ENCODE assay signal across 20 mouse cellular contexts in the genomic region with DNA sequence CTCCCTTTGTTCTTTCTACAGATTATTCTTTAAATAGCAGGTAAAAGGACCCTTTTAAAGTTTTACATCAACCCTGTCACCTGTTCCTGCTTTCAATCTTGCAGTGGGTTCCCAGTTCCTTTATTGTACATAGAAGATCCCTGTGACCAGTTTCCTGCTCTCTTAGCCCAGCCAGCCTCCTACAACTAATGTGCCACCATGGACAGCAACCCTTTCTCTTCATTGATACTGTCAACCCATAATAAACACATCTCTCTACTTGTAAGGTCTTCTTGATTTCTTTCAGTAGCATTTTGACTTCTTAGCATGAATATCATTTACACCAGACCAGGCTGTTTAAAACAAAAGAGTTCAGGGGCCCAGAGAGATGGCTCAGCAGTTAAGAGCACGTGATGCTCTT.
A peak's percentile ranks its signal among the peaks of the same experiment; 100 is the strongest.
DNase-seq lines count a peak whose midpoint lies in the region; ATAC-seq and TF ChIP-seq lines count a peak whose summit lies in the region.
"Had no signal": no experiment of that assay in that cellular context is flagged by ENCODE, and none has a peak within 500 bp of the region (broad histone marks: within the 10 kb centered on the region; RNA-seq: fewer than 3 reads in every experiment).

No protein-coding gene starts in this region.

- no peaks in the 10 kb centered on the region for H3K36me3 ChIP-seq in lung, embryonic 14.5 days (ENCODE audit: insufficient read depth)
- no peaks in the 10 kb centered on the region for H3K36me3 ChIP-seq in MEL (ENCODE audit: control insufficient read depth in 1 of 2, insufficient read depth in 2 of 2, low read length in 2 of 2)
- H3K36me3 ChIP-seq in myocyte (ENCODE audit: control insufficient read depth, insufficient read depth), result no peaks in the 10 kb centered on the region
- H3K36me3 ChIP-seq: embryonic facial prominence, embryonic 15.5 days; forebrain, embryonic 15.5 days; heart, embryonic 12.5 days; hindbrain, embryonic 10.5 days had no signal

- H3K9ac ChIP-seq in lung, embryonic 14.5 days, result no peak overlapping the region
- no peak overlapping the region for H3K9ac ChIP-seq in MEL (ENCODE audit: control insufficient read depth, low read depth, low read length, poor library complexity, severe bottlenecking)
- H3K9ac ChIP-seq: embryonic facial prominence, embryonic 15.5 days; forebrain, embryonic 15.5 days; heart, embryonic 12.5 days; hindbrain, embryonic 14.5 days had no signal

- TF ChIP-seq RAD21 in MEL (IDR thresholded peaks at IDR 0.05; ENCODE audit: low read depth, low read length), result no peak

- peak; percentile 28 for DNase-seq in lung, embryonic 14.5 days
- no peak for DNase-seq in lung, postnatal 10 days
- peak; percentile 72 for DNase-seq in MEL (ENCODE audit: low read depth, low spot score)
- peak; percentile 18 for DNase-seq in embryo, embryonic 10.5 days (ENCODE audit: low spot score)
- no peak for DNase-seq in gastrocnemius, postnatal 36 days
- no peak for DNase-seq in frontal cortex, postnatal 25 days (ENCODE audit: low spot score in 2 of 2)
- DNase-seq: adrenal gland, postnatal 14 days; cerebellum, adult 11-12 months; cerebellum, adult 9-10 months; cerebellum, postnatal 25 days; gastrocnemius, postnatal 14 days had no signal

- TF ChIP-seq EP300 in MEL (IDR thresholded peaks at IDR 0.05; ENCODE audit: low read depth in 1 of 2, low read length in 2 of 2), result no peak

- H3K27me3 ChIP-seq in lung, embryonic 14.5 days (ENCODE audit: insufficient read depth, low read length), result no peaks in the 10 kb centered on the region
- peaks cover 0 to 2% of the 10 kb centered on the region in 2 experiments; a peak in 2 of 4 replicates for H3K27me3 ChIP-seq in MEL (ENCODE audit: control insufficient read depth in 1 of 2, insufficient read depth in 2 of 2, low read length in 2 of 2)
- H3K27me3 ChIP-seq in myocyte (ENCODE audit: control insufficient read depth, insufficient read depth, insufficient read length), result no peaks in the 10 kb centered on the region
- H3K27me3 ChIP-seq: embryonic facial prominence, embryonic 15.5 days; forebrain, embryonic 15.5 days; heart, embryonic 12.5 days had no signal

- TF ChIP-seq POLR2A in MEL (IDR thresholded peaks at IDR 0.05; ENCODE audit: control insufficient read depth in 1 of 2, insufficient read depth in 1 of 2, low read depth in 1 of 2, low read length in 2 of 2, poor library complexity in 1 of 2) (no peak), myocyte (IDR thresholded peaks at IDR 0.05; ENCODE audit: insufficient read length, low read depth) (no peak)

- WGBS in lung, embryonic 14.5 days, result 64% methylated on average over 1 of the region's 1 CpGs

- H3K4me2 ChIP-seq in lung, embryonic 14.5 days, result no peak overlapping the region
- no peak overlapping the region for H3K4me2 ChIP-seq in myocyte (ENCODE audit: low read depth)
- H3K4me2 ChIP-seq: embryonic facial prominence, embryonic 15.5 days; forebrain, embryonic 15.5 days; heart, embryonic 12.5 days; hindbrain, embryonic 14.5 days had no signal

- H3K79me2 ChIP-seq in MEL (ENCODE audit: control insufficient read depth, insufficient read depth, low read length, poor library complexity), result no peaks in the 10 kb centered on the region
- H3K79me2 ChIP-seq in myocyte (ENCODE audit: control insufficient read depth, insufficient read depth), result no peaks in the 10 kb centered on the region

- TF ChIP-seq CTCF in lung, embryonic 14.5 days (IDR thresholded peaks at IDR 0.05; ENCODE audit: low read depth), result no peak
- TF ChIP-seq CTCF in MEL (IDR thresholded peaks at IDR 0.05 in 2 of 3, conservative IDR thresholded peaks at IDR 0.05 in 1 of 3; ENCODE audit: control insufficient read depth in 1 of 3, insufficient read depth in 1 of 3, low read depth in 2 of 3, low read length in 3 of 3, poor library complexity in 1 of 3, severe bottlenecking in 1 of 3), result no peak

- no peaks in the 10 kb centered on the region for H3K4me1 ChIP-seq in lung, embryonic 14.5 days (ENCODE audit: insufficient read depth)
- H3K4me1 ChIP-seq in MEL (ENCODE audit: control insufficient read depth in 1 of 2, insufficient read depth in 2 of 2, low read length in 2 of 2), result no peaks in the 10 kb centered on the region
- H3K4me1 ChIP-seq: embryonic facial prominence, embryonic 15.5 days; forebrain, embryonic 15.5 days; heart, embryonic 12.5 days; hindbrain, embryonic 10.5 days had no signal

- no peaks in the 10 kb centered on the region for H3K9me3 ChIP-seq in lung, embryonic 14.5 days (ENCODE audit: low read depth, low read length)
- no peaks in the 10 kb centered on the region for H3K9me3 ChIP-seq in MEL (replicated peaks; ENCODE audit: insufficient read depth, low read length)
- H3K9me3 ChIP-seq: embryonic facial prominence, embryonic 15.5 days; forebrain, embryonic 15.5 days; hindbrain, embryonic 10.5 days had no signal

- H3K4me3 ChIP-seq in lung, embryonic 14.5 days (ENCODE audit: low read depth, low read length), result no peak overlapping the region
- H3K4me3 ChIP-seq in MEL (ENCODE audit: control insufficient read depth in 1 of 2, insufficient read depth in 1 of 2, low read depth in 2 of 2, low read length in 2 of 2) (no peak overlapping the region), myocyte (no peak overlapping the region)
- H3K4me3 ChIP-seq: embryonic facial prominence, embryonic 15.5 days; erythroblast, embryonic 14.5 days; forebrain, embryonic 15.5 days; heart, embryonic 12.5 days; hindbrain, embryonic 10.5 days had no signal

- intact Hi-C loops in gastrocnemius, postnatal 36 days (cut with DNase I), result no loop called here

- no peak overlapping the region for H3ac ChIP-seq in myocyte (ENCODE audit: control insufficient read depth, insufficient read length)

- H3K27ac ChIP-seq in lung, embryonic 14.5 days (ENCODE audit: low read depth), result no peak overlapping the region
- H3K27ac ChIP-seq in MEL (ENCODE audit: control insufficient read depth, low read depth, low read length), result no peak overlapping the region
- H3K27ac ChIP-seq: embryonic facial prominence, embryonic 15.5 days; forebrain, embryonic 15.5 days; hindbrain, embryonic 10.5 days; hindbrain, embryonic 14.5 days had no signal

- no peak for ATAC-seq in lung, embryonic 14.5 days (ENCODE audit: insufficient read depth)
- no peak for ATAC-seq in activated CD4-positive, CD25-positive, alpha-beta regulatory T cell, adult 4 months
- ATAC-seq: forebrain, embryonic 15.5 days; intestine, embryonic 16.5 days had no signal

TF ChIP-seq in MEL, 35 proteins besides CTCF, POLR2A, EP300 and RAD21:
- TF ChIP-seq SIN3A (IDR thresholded peaks at IDR 0.05; ENCODE audit: low read length), result 0 out of 2 replicates have a peak, but pooled peaks have one; percentile 56
- TF ChIP-seq TCF12 (IDR thresholded peaks at IDR 0.05; ENCODE audit: low read depth, low read length), result no peak
- no peak for TF ChIP-seq MAZ (IDR thresholded peaks at IDR 0.05; ENCODE audit: low read depth, low read length)
- no peak for TF ChIP-seq NRF1 (IDR thresholded peaks at IDR 0.05; ENCODE audit: insufficient read depth, low read depth, low read length, poor library complexity, severe bottlenecking)
- TF ChIP-seq UBTF (IDR thresholded peaks at IDR 0.05; ENCODE audit: borderline replicate concordance, insufficient read depth, low read depth, low read length), result no peak
- 0 out of 2 replicates have a peak, but pooled peaks have one; percentile 34 for TF ChIP-seq MXI1 (IDR thresholded peaks at IDR 0.05; ENCODE audit: low read depth, low read length)
- 0 out of 2 replicates have a peak, but pooled peaks have one; percentile 25 for TF ChIP-seq HCFC1 (IDR thresholded peaks at IDR 0.05; ENCODE audit: low read depth, low read length)
- peak; percentile 42; the same call in 1 of the 2 replicates for TF ChIP-seq MAX (IDR thresholded peaks at IDR 0.05; ENCODE audit: low read length)

TF ChIP-seq in myocyte, 11 proteins besides CTCF, POLR2A, EP300 and RAD21:
- TF ChIP-seq USF1 (IDR thresholded peaks at IDR 0.05; ENCODE audit: low read depth), result no peak
- TF ChIP-seq REST (IDR thresholded peaks at IDR 0.05; ENCODE audit: insufficient read depth, insufficient read length), result peak; percentile 56
TF ChIP-seq in myocyte: peak in this region for 1.

Comparison
In these comparisons a context has a peak if more than half of its experiments do, and no peak if none do; other contexts are left out.
1. DNase-seq: peak in lung, embryonic 14.5 days (single experiment), MEL (single experiment) and embryo, embryonic 10.5 days (single experiment); none in lung, postnatal 10 days (single experiment), gastrocnemius, postnatal 36 days (0 of 2) and frontal cortex, postnatal 25 days (0 of 2).